Mouse (Mus musculus) testis, adult 2 months (tissue): ENCODE measurements around the gene Bri3bp. TPM values are rescaled to one million over a fixed set of nuclear protein-coding genes. Genes with fewer than 3 reads are reported as not detected.
"Not testable (repeated sequence)": the region's sequence is repeated elsewhere in the genome, so short reads cannot be mapped to it uniquely, and the experiment has no call there.

Experiments used
- H3K27ac ChIP-seq: fragments of 200-500 bp; 2 replicates; pipeline ENCODE4 v1.5.1; 2012; ENCODE audit warnings: low read depth, low read length; ENCODE audit not compliant: control insufficient read depth, insufficient read depth
- H3K27me3 ChIP-seq: fragments of 200-500 bp; 2 replicates; pipeline ENCODE4 v1.6.1; 2012; ENCODE audit warnings: mild to moderate bottlenecking, low read length, moderate library complexity; ENCODE audit not compliant: control insufficient read depth, insufficient read depth
- H3K36me3 ChIP-seq: fragments of 200-500 bp; 2 replicates; pipeline ENCODE4 v1.6.1; 2012; ENCODE audit warnings: mild to moderate bottlenecking, low read length; ENCODE audit not compliant: control insufficient read depth, insufficient read depth
- H3K4me1 ChIP-seq: fragments of 200-500 bp; 2 replicates; pipeline ENCODE4 v1.6.1; 2012; ENCODE audit warnings: low read length; ENCODE audit not compliant: control insufficient read depth, insufficient read depth
- H3K4me3 ChIP-seq: fragments of 200-500 bp; 2 replicates; pipeline ENCODE4 v1.5.1; 2012; ENCODE audit warnings: low read depth, mild to moderate bottlenecking, low read length, moderate library complexity, mixed read lengths; ENCODE audit not compliant: control insufficient read depth
- CTCF ChIP-seq: fragments of 200-500 bp; IDR thresholded peaks from 2 replicates; pipeline ENCODE4 v1.5.1; 2012; ENCODE audit warnings: low read depth, mild to moderate bottlenecking, inconsistent platforms, low read length, moderate library complexity; ENCODE audit not compliant: control insufficient read depth, insufficient read depth, insufficient replicate concordance
- POLR2A ChIP-seq: fragments of 200-500 bp; IDR thresholded peaks from 2 replicates; pipeline ENCODE4 v1.6.1; 2012; ENCODE audit warnings: low read depth, mild to moderate bottlenecking, inconsistent platforms, low read length, moderate library complexity; ENCODE audit not compliant: control insufficient read depth
- polyA plus RNA-seq: library from polyadenylated mRNA; depleted of rRNA; stranded (reverse); fragments of >200 nt; gene quantifications from 2 replicates; pipeline ENCODE4 v1.2.3, GENCODE M21; 2012

Gene Bri3bp
- polyA plus RNA-seq, 1 experiment: 41.4 TPM

- H3K27me3 ChIP-seq: no peaks in the 10 kb centered on the region
- no peaks in the 10 kb centered on the region; the same call in 1 of the 2 replicates for H3K36me3 ChIP-seq
- TF ChIP-seq CTCF (peak; percentile 30; the same call in 1 of the 2 replicates), POLR2A (no peak)
- H3K4me3 ChIP-seq: no peak overlapping the region
- H3K4me1 ChIP-seq: peaks cover 9% of the 10 kb centered on the region
- H3K27ac ChIP-seq: no peak overlapping the region
Observed at GRCm38 (mm10) chr5:125411972-125412530, 29.3 kb upstream of the Bri3bp start.

GRCm38 (mm10) chr5:125412536-125412935, 28.8 kb upstream of the Bri3bp start:
- H3K27ac ChIP-seq, H3K4me3 ChIP-seq, H3K36me3 ChIP-seq, H3K27me3 ChIP-seq, H3K4me1 ChIP-seq: not testable (repeated sequence)

GRCm38 (mm10) chr5:125413763-125414162, 27.6 kb upstream of the Bri3bp start:
- no peak for TF ChIP-seq CTCF
- TF ChIP-seq POLR2A: no peak
- Histone ChIP-seq H3K27ac (no peak overlapping the region), H3K4me1 (peaks cover 5% of the 10 kb centered on the region), H3K27me3 (no peaks in the 10 kb centered on the region), H3K4me3 (no peak overlapping the region), H3K36me3 (no peaks in the 10 kb centered on the region; the same call in none of the 2 replicates)

GRCm38 (mm10) chr5:125416183-125416582, 25.2 kb upstream of the Bri3bp start:
- no peaks in the 10 kb centered on the region; the same call in none of the 2 replicates for H3K36me3 ChIP-seq

DNA sequence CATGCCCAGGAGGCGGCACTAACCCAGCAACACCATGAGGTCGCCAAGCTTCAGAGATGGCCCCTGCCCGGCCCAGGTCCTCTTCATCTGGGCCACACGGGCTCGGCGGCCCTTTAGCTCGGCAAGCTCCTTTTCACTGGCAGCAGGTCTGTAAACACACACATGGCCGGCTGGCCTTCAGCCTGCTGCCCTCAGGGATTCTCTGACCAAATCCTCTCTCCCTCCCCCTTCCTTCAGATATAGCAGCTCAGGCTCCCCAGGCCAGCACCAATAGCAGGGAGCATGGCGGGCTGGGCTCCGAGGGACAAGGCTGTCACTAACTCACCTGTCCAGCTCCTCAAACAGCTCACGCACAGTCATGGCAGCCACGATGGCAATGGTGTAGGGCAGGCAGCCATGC, 22.7 kb upstream of the Bri3bp start:
- no peak overlapping the region for H3K4me3 ChIP-seq
- H3K27ac ChIP-seq: no peak overlapping the region
- H3K36me3 ChIP-seq: no peaks in the 10 kb centered on the region; the same call in none of the 2 replicates
- TF ChIP-seq CTCF (no peak), POLR2A (no peak)
- H3K27me3 ChIP-seq: no peaks in the 10 kb centered on the region
- H3K4me1 ChIP-seq: no peaks in the 10 kb centered on the region

More at GRCm38 (mm10) chr5:125416183-125416582, 25.2 kb upstream of the Bri3bp start:
- Histone ChIP-seq H3K27me3 (no peaks in the 10 kb centered on the region), H3K27ac (no peak overlapping the region), H3K4me1 (no peaks in the 10 kb centered on the region), H3K4me3 (no peak overlapping the region)
- no peak for TF ChIP-seq CTCF
- no peak for TF ChIP-seq POLR2A

DNA sequence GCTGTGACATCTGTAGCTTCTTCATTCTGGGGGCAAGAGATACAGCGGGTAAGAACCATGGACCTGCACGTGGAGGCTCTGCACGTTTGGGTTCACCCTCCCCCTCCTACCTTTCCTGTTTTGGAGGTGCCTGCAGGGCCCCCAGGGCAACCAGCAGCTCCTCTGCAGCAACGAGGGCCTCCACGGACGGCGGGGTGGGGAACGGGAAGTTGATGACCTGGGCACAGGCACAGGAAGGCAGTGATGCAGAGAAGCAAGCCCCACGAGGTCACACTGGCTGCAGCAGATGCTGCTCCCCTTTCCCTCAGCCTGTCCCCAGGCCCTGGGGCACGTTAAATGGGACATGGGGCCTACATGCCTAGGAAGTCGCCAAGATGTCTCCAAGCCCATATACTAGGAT, 22.2 kb upstream of the Bri3bp start:
- Histone ChIP-seq H3K27ac (no peak overlapping the region), H3K36me3 (peaks cover under 1% of the 10 kb centered on the region), H3K4me1 (no peaks in the 10 kb centered on the region), H3K27me3 (no peaks in the 10 kb centered on the region), H3K4me3 (no peak overlapping the region)
- TF ChIP-seq CTCF (no peak), POLR2A (no peak)

- no peak overlapping the region for H3K27ac ChIP-seq
- peaks cover 15% of the 10 kb centered on the region for H3K36me3 ChIP-seq
- TF ChIP-seq POLR2A (no peak), CTCF (no peak)
- no peaks in the 10 kb centered on the region for H3K4me1 ChIP-seq
- no peak overlapping the region for H3K4me3 ChIP-seq
- H3K27me3 ChIP-seq: no peaks in the 10 kb centered on the region
Observed at GRCm38 (mm10) chr5:125425698-125426276, 15.6 kb upstream of the Bri3bp start.

DNA sequence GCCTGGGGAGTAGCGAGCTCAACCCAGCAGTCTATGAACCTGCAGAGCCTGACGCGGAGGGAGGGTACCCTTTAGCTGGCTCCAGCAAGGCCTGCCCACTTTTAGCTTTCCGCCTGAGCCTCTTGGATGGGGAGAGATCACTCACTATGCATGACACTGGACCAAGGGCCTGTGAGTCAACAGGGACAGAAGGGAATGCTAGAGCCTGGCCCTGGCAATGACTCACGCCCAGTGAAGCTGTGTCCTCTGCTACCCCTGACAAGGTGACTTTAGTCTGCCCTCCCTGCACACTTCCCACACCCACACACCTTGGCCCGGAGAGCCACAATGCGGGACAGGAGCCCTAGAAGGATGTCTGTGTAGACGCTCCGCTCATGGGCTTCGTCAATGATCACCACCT, 15.0 kb upstream of the Bri3bp start:
- TF ChIP-seq CTCF (no peak), POLR2A (no peak)
- Histone ChIP-seq H3K4me3 (no peak overlapping the region), H3K4me1 (no peaks in the 10 kb centered on the region), H3K27ac (no peak overlapping the region), H3K36me3 (peaks cover 15% of the 10 kb centered on the region), H3K27me3 (no peaks in the 10 kb centered on the region)

DNA sequence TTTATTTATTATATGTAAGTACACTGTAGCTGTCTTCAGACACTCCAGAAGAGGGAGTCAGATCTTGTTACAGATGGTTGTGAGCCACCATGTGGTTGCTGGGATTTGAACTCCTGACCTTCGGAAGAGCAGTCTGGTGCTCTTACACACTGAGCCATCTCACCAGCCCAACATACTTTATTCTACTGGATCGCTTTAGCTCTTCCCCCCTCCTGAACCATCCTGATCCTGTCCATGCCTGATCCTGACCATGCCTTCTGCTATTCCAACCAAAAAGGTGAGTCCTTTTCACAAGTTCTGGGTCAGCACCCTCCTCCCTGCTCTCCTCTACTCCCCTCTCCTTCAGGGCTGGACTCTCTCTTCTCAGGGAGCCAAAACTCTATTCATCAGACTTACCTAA, 9.0 kb upstream of the Bri3bp start:
- not testable (repeated sequence) for H3K4me3 ChIP-seq, H3K27me3 ChIP-seq, H3K36me3 ChIP-seq, H3K4me1 ChIP-seq, H3K27ac ChIP-seq
